Mouse (Mus musculus) layer of hippocampus, adult 8-10 months (tissue): ENCODE data around the gene Bag3. TPM values are rescaled to one million over a fixed set of nuclear protein-coding genes. Genes with fewer than 3 reads are reported as not detected.

ENCODE experiments used
- DNase-seq, 2 experiments: peaks; one replicate each; pipeline ENCODE4 v3.0.0; 2022; ENCODE audit warnings: low spot score in 2 of 2
- total RNA-seq, 4 experiments: library from RNA; stranded (reverse); gene quantifications; 2 replicates each; pipeline ENCODE4 v1.2.4; 2022

Gene Bag3
- total RNA-seq, 4 experiments from 2014 or later, result 13.5 to 16.4 (median 14.9) TPM

- no peak for DNase-seq
Observed at GRCm38 (mm10) chr7:128537676-128538075, 14.3 kb downstream of the Bag3 start.

- DNase-seq, result no peak
Observed at GRCm38 (mm10) chr7:128538196-128538595, 14.8 kb downstream of the Bag3 start.

GRCm38 (mm10) chr7:128538769-128539168 lies 15.4 kb downstream of the Bag3 start:
- no peak for DNase-seq

GRCm38 (mm10) chr7:128540111-128540510 lies 16.7 kb downstream of the Bag3 start:
- no peak for DNase-seq

- DNase-seq, result no peak
Observed at GRCm38 (mm10) chr7:128540734-128541133, 17.3 kb downstream of the Bag3 start.

- peak in 1 of 2 experiments; percentile 35 for DNase-seq
Observed at GRCm38 (mm10) chr7:128541186-128541585, 17.8 kb downstream of the Bag3 start.

- no peak for DNase-seq
Observed at GRCm38 (mm10) chr7:128541771-128542170, 18.4 kb downstream of the Bag3 start.

- no peak for DNase-seq
Observed at GRCm38 (mm10) chr7:128542488-128542887, 19.1 kb downstream of the Bag3 start.

- DNase-seq, result no peak
Observed at GRCm38 (mm10) chr7:128543148-128543855, 19.9 kb downstream of the Bag3 start.

GRCm38 (mm10) chr7:128543961-128544360 lies 20.5 kb downstream of the Bag3 start:
- no peak for DNase-seq

GRCm38 (mm10) chr7:128544566-128545262 lies 21.3 kb downstream of the Bag3 start:
- no peak for DNase-seq

GRCm38 (mm10) chr7:128546031-128546430 lies 22.6 kb downstream of the Bag3 start:
- DNase-seq, result no peak

- DNase-seq, result no peak
Observed at GRCm38 (mm10) chr7:128549137-128549536, 25.7 kb downstream of the Bag3 start.

- no peak for DNase-seq
Observed at GRCm38 (mm10) chr7:128550328-128551086, 27.1 kb downstream of the Bag3 start.

- DNase-seq, result no peak
Observed at GRCm38 (mm10) chr7:128551087-128551457, 27.7 kb downstream of the Bag3 start.

- no peak for DNase-seq
Observed at GRCm38 (mm10) chr7:128553105-128553705, 29.8 kb downstream of the Bag3 start.

GRCm38 (mm10) chr7:128554502-128554901 lies 31.1 kb downstream of the Bag3 start:
- DNase-seq, result no peak

GRCm38 (mm10) chr7:128555141-128555750 lies 31.8 kb downstream of the Bag3 start:
- no peak for DNase-seq

GRCm38 (mm10) chr7:128556923-128557430 lies 33.6 kb downstream of the Bag3 start:
- DNase-seq, result no peak

- DNase-seq, result no peak
Observed at GRCm38 (mm10) chr7:128563373-128563772, 40.0 kb downstream of the Bag3 start.

- DNase-seq, result no peak
Observed at GRCm38 (mm10) chr7:128566311-128566710, 42.9 kb downstream of the Bag3 start.
